Mouse (Mus musculus): ENCODE data around the gene Cd5. TPM values are rescaled to one million over a fixed set of nuclear protein-coding genes. Genes with fewer than 3 reads are reported as not detected.

Gene Cd5
- polyA plus RNA-seq, 1 experiment from 2014 or later = 3.0 TPM

- Histone ChIP-seq H3K4me3 (ENCODE audit: low read length) (no peak overlapping the region), H3K4me2 (ENCODE audit: low read depth, low read length) (no peak overlapping the region), H3K27ac (ENCODE audit: low read length) (no peak overlapping the region), H3K9ac (ENCODE audit: low read length) (no peak overlapping the region), H3K9me3 (replicated peaks; ENCODE audit: control insufficient read depth, low read length) (no peaks in the 10 kb centered on the region), H3K4me1 (ENCODE audit: control insufficient read depth, insufficient read depth, low read length) (no peaks in the 10 kb centered on the region), H3K36me3 (ENCODE audit: control insufficient read depth, insufficient read depth) (no peaks in the 10 kb centered on the region), H3K27me3 (ENCODE audit: control insufficient read depth, insufficient read depth, low read length) (no peaks in the 10 kb centered on the region)
- no peak for ATAC-seq (replicated peaks; ENCODE audit: extremely low read depth, insufficient read depth, low FRiP score)
- WGBS = 77% methylated on average over 6 of the region's 6 CpGs
These were observed 11.4 kb upstream of the Cd5 start for GRCm38 (mm10) chr19:10750161-10750560.

GRCm38 (mm10) chr19:10749295-10749694, 10.5 kb upstream of the Cd5 start:
- H3K4me1 ChIP-seq (ENCODE audit: control insufficient read depth, insufficient read depth, low read length) = no peaks in the 10 kb centered on the region
- no peak overlapping the region for H3K4me2 ChIP-seq (ENCODE audit: low read depth, low read length)
- H3K9ac ChIP-seq (ENCODE audit: low read length) = no peak overlapping the region
- no peak overlapping the region for H3K4me3 ChIP-seq (ENCODE audit: low read length)
- no peak for ATAC-seq (replicated peaks; ENCODE audit: extremely low read depth, insufficient read depth, low FRiP score)
- whole genome bisulfite sequencing = 89% methylated on average over 6 of the region's 6 CpGs
- H3K36me3 ChIP-seq (ENCODE audit: control insufficient read depth, insufficient read depth) = no peaks in the 10 kb centered on the region
- H3K9me3 ChIP-seq (replicated peaks; ENCODE audit: control insufficient read depth, low read length) = no peaks in the 10 kb centered on the region
- no peaks in the 10 kb centered on the region for H3K27me3 ChIP-seq (ENCODE audit: control insufficient read depth, insufficient read depth, low read length)
- H3K27ac ChIP-seq (ENCODE audit: low read length) = no peak overlapping the region

- H3K27ac ChIP-seq (ENCODE audit: low read length) = no peak overlapping the region
These were observed 9.8 kb upstream of the Cd5 start for GRCm38 (mm10) chr19:10748401-10749102.

GRCm38 (mm10) chr19:10747718-10748117, 8.9 kb upstream of the Cd5 start:
- no peak overlapping the region for H3K27ac ChIP-seq (ENCODE audit: low read length)
- no peak overlapping the region for H3K4me2 ChIP-seq (ENCODE audit: low read depth, low read length)
- H3K4me3 ChIP-seq (ENCODE audit: low read length) = no peak overlapping the region
- H3K9ac ChIP-seq (ENCODE audit: low read length) = no peak overlapping the region
- no peaks in the 10 kb centered on the region for H3K9me3 ChIP-seq (replicated peaks; ENCODE audit: control insufficient read depth, low read length)
- no peaks in the 10 kb centered on the region for H3K4me1 ChIP-seq (ENCODE audit: control insufficient read depth, insufficient read depth, low read length)
- no peaks in the 10 kb centered on the region for H3K36me3 ChIP-seq (ENCODE audit: control insufficient read depth, insufficient read depth)
- WGBS = 82% methylated on average over 6 of the region's 6 CpGs
- no peaks in the 10 kb centered on the region for H3K27me3 ChIP-seq (ENCODE audit: control insufficient read depth, insufficient read depth, low read length)
- no peak for ATAC-seq (replicated peaks; ENCODE audit: extremely low read depth, insufficient read depth, low FRiP score)

More at GRCm38 (mm10) chr19:10748401-10749102, 9.8 kb upstream of the Cd5 start:
- Histone ChIP-seq H3K9ac (ENCODE audit: low read length) (no peak overlapping the region), H3K27me3 (ENCODE audit: control insufficient read depth, insufficient read depth, low read length) (no peaks in the 10 kb centered on the region), H3K4me1 (ENCODE audit: control insufficient read depth, insufficient read depth, low read length) (no peaks in the 10 kb centered on the region), H3K36me3 (ENCODE audit: control insufficient read depth, insufficient read depth) (no peaks in the 10 kb centered on the region), H3K9me3 (replicated peaks; ENCODE audit: control insufficient read depth, low read length) (no peaks in the 10 kb centered on the region), H3K4me3 (ENCODE audit: low read length) (no peak overlapping the region), H3K4me2 (ENCODE audit: low read depth, low read length) (no peak overlapping the region)
- WGBS = 68% methylated on average over 11 of the region's 11 CpGs
- ATAC-seq (replicated peaks; ENCODE audit: extremely low read depth, insufficient read depth, low FRiP score) = no peak

GRCm38 (mm10) chr19:10747182-10747581, 8.4 kb upstream of the Cd5 start:
- Histone ChIP-seq H3K9ac (ENCODE audit: low read length) (no peak overlapping the region), H3K4me1 (ENCODE audit: control insufficient read depth, insufficient read depth, low read length) (no peaks in the 10 kb centered on the region), H3K36me3 (ENCODE audit: control insufficient read depth, insufficient read depth) (no peaks in the 10 kb centered on the region), H3K9me3 (replicated peaks; ENCODE audit: control insufficient read depth, low read length) (no peaks in the 10 kb centered on the region), H3K4me3 (ENCODE audit: low read length) (no peak overlapping the region), H3K27ac (ENCODE audit: low read length) (no peak overlapping the region), H3K27me3 (ENCODE audit: control insufficient read depth, insufficient read depth, low read length) (no peaks in the 10 kb centered on the region), H3K4me2 (ENCODE audit: low read depth, low read length) (no peak overlapping the region)
- 66% methylated on average over 7 of the region's 7 CpGs for WGBS
- no peak for ATAC-seq (replicated peaks; ENCODE audit: extremely low read depth, insufficient read depth, low FRiP score)

- Histone ChIP-seq H3K4me1 (ENCODE audit: control insufficient read depth, insufficient read depth, low read length) (peaks cover 6% of the 10 kb centered on the region), H3K27ac (ENCODE audit: low read length) (no peak overlapping the region), H3K4me3 (ENCODE audit: low read length) (no peak overlapping the region), H3K9me3 (replicated peaks; ENCODE audit: control insufficient read depth, low read length) (no peaks in the 10 kb centered on the region), H3K36me3 (ENCODE audit: control insufficient read depth, insufficient read depth) (no peaks in the 10 kb centered on the region), H3K9ac (ENCODE audit: low read length) (no peak overlapping the region), H3K4me2 (ENCODE audit: low read depth, low read length) (no peak overlapping the region), H3K27me3 (ENCODE audit: control insufficient read depth, insufficient read depth, low read length) (no peaks in the 10 kb centered on the region)
- no peak for ATAC-seq (replicated peaks; ENCODE audit: extremely low read depth, insufficient read depth, low FRiP score)
- 78% methylated on average over 3 of the region's 3 CpGs for WGBS
These were observed 3.8 kb upstream of the Cd5 start for GRCm38 (mm10) chr19:10742565-10742964.

GRCm38 (mm10) chr19:10742145-10742544, 3.3 kb upstream of the Cd5 start:
- peaks cover 6% of the 10 kb centered on the region for H3K4me1 ChIP-seq (ENCODE audit: control insufficient read depth, insufficient read depth, low read length)
- H3K4me2 ChIP-seq (ENCODE audit: low read depth, low read length) = no peak overlapping the region
- no peak overlapping the region for H3K9ac ChIP-seq (ENCODE audit: low read length)
- H3K9me3 ChIP-seq (replicated peaks; ENCODE audit: control insufficient read depth, low read length) = no peaks in the 10 kb centered on the region
- no peaks in the 10 kb centered on the region for H3K36me3 ChIP-seq (ENCODE audit: control insufficient read depth, insufficient read depth)
- WGBS = 78% methylated on average over 6 of the region's 6 CpGs
- H3K27ac ChIP-seq (ENCODE audit: low read length) = no peak overlapping the region
- no peaks in the 10 kb centered on the region for H3K27me3 ChIP-seq (ENCODE audit: control insufficient read depth, insufficient read depth, low read length)
- H3K4me3 ChIP-seq (ENCODE audit: low read length) = no peak overlapping the region
- no peak for ATAC-seq (replicated peaks; ENCODE audit: extremely low read depth, insufficient read depth, low FRiP score)

- Histone ChIP-seq H3K27me3 (ENCODE audit: control insufficient read depth, insufficient read depth, low read length) (no peaks in the 10 kb centered on the region), H3K4me3 (ENCODE audit: low read length) (no peak overlapping the region), H3K27ac (ENCODE audit: low read length) (no peak overlapping the region), H3K4me1 (ENCODE audit: control insufficient read depth, insufficient read depth, low read length) (peaks cover 6% of the 10 kb centered on the region), H3K36me3 (ENCODE audit: control insufficient read depth, insufficient read depth) (no peaks in the 10 kb centered on the region), H3K4me2 (ENCODE audit: low read depth, low read length) (peak overlapping the region; percentile 3; the same call in 1 of the 2 replicates), H3K9ac (ENCODE audit: low read length) (no peak overlapping the region), H3K9me3 (replicated peaks; ENCODE audit: control insufficient read depth, low read length) (no peaks in the 10 kb centered on the region)
- 26% methylated on average over 11 of the region's 11 CpGs for WGBS
- no peak for ATAC-seq (replicated peaks; ENCODE audit: extremely low read depth, insufficient read depth, low FRiP score)
These were observed 2.0 kb upstream of the Cd5 start for GRCm38 (mm10) chr19:10740641-10741440.

- H3K4me3 ChIP-seq (ENCODE audit: low read length) = no peak overlapping the region
- no peak overlapping the region for H3K27ac ChIP-seq (ENCODE audit: low read length)
- no peaks in the 10 kb centered on the region for H3K9me3 ChIP-seq (replicated peaks; ENCODE audit: control insufficient read depth, low read length)
- ATAC-seq (replicated peaks; ENCODE audit: extremely low read depth, insufficient read depth, low FRiP score) = no peak
- H3K9ac ChIP-seq (ENCODE audit: low read length) = no peak overlapping the region
- H3K4me2 ChIP-seq (ENCODE audit: low read depth, low read length) = no peak overlapping the region
- 92% methylated on average over 4 of the region's 4 CpGs for WGBS
- H3K27me3 ChIP-seq (ENCODE audit: control insufficient read depth, insufficient read depth, low read length) = no peaks in the 10 kb centered on the region
- peaks cover 6% of the 10 kb centered on the region for H3K4me1 ChIP-seq (ENCODE audit: control insufficient read depth, insufficient read depth, low read length)
- no peaks in the 10 kb centered on the region for H3K36me3 ChIP-seq (ENCODE audit: control insufficient read depth, insufficient read depth)
These were observed 1.1 kb upstream of the Cd5 start for GRCm38 (mm10) chr19:10739916-10740315.
